Comparison of ENCODE assay signal across 8 mouse cellular contexts in genomic region chr12:102730798-102731619, GRCm38 (mm10). TPM values are rescaled to one million over a fixed set of nuclear protein-coding genes. Genes with fewer than 3 reads are reported as not detected.
DNase-seq lines count a peak whose midpoint lies in the region; ATAC-seq and TF ChIP-seq lines count a peak whose summit lies in the region.

No protein-coding gene starts in this region.

- peak overlapping the region; percentile 38; the same call in 1 of the 2 replicates for H3K27ac ChIP-seq in liver, embryonic 11.5 days (ENCODE audit: low read depth, low read length)
- peak overlapping the region; percentile 92 for H3K27ac ChIP-seq in embryonic facial prominence, embryonic 10.5 days (replicated peaks)
- H3K27ac ChIP-seq in kidney, adult 2 months (ENCODE audit: insufficient read depth, low read depth, low read length) = peak overlapping the region; percentile 44; the same call in 1 of the 2 replicates
- peak overlapping the region; percentile 71 for H3K27ac ChIP-seq in midbrain, embryonic 16.5 days (ENCODE audit: low read length)

- H3K9ac ChIP-seq in liver, embryonic 11.5 days (ENCODE audit: low read depth, low read length) = 0 out of 2 replicates have a peak overlapping the region, but pooled peaks have one; percentile 14
- H3K9ac ChIP-seq in midbrain, embryonic 16.5 days (ENCODE audit: low read depth, low read length) = no peak overlapping the region; the same call in 1 of the 2 replicates

- peak overlapping the region; percentile 58 for H3K4me2 ChIP-seq in liver, embryonic 11.5 days
- H3K4me2 ChIP-seq in midbrain, embryonic 16.5 days (ENCODE audit: low read length) = peak overlapping the region; percentile 31

- no peak for TF ChIP-seq POLR2A in kidney, adult 2 months (IDR thresholded peaks at IDR 0.05; ENCODE audit: low read depth, low read length)

- no peaks in the 10 kb centered on the region for H3K27me3 ChIP-seq in liver, embryonic 11.5 days (replicated peaks; ENCODE audit: control insufficient read depth, insufficient read depth, low read length)
- H3K27me3 ChIP-seq in embryonic facial prominence, embryonic 10.5 days (replicated peaks; ENCODE audit: low read depth, poor library complexity, severe bottlenecking) = no peaks in the 10 kb centered on the region
- no peaks in the 10 kb centered on the region for H3K27me3 ChIP-seq in kidney, adult 2 months (replicated peaks; ENCODE audit: control insufficient read depth, insufficient read depth, low read length)
- no peaks in the 10 kb centered on the region for H3K27me3 ChIP-seq in midbrain, embryonic 16.5 days (ENCODE audit: control insufficient read depth, insufficient read depth, low read depth, low read length)

- no peak for TF ChIP-seq CTCF in kidney, adult 2 months (conservative IDR thresholded peaks at IDR 0.05; ENCODE audit: insufficient read depth, insufficient read length, low read depth, low read length)

- no peak overlapping the region for H3K4me3 ChIP-seq in liver, embryonic 11.5 days (ENCODE audit: low read depth, low read length)
- H3K4me3 ChIP-seq in embryonic facial prominence, embryonic 10.5 days = peak overlapping the region; percentile 47
- 0 out of 2 replicates have a peak overlapping the region, but pooled peaks have one; percentile 11 for H3K4me3 ChIP-seq in kidney, adult 2 months (ENCODE audit: insufficient read depth, low read depth, low read length)
- H3K4me3 ChIP-seq in midbrain, embryonic 16.5 days (ENCODE audit: low read depth, low read length) = peak overlapping the region; percentile 2; the same call in 1 of the 2 replicates

- peaks cover 15% of the 10 kb centered on the region for H3K4me1 ChIP-seq in liver, embryonic 11.5 days (replicated peaks; ENCODE audit: control insufficient read depth, insufficient read depth, low read length)
- H3K4me1 ChIP-seq in embryonic facial prominence, embryonic 10.5 days = peaks cover 25% of the 10 kb centered on the region
- H3K4me1 ChIP-seq in kidney, adult 2 months (ENCODE audit: control insufficient read depth, insufficient read depth, low read length) = peaks cover 10% of the 10 kb centered on the region
- peaks cover 16% of the 10 kb centered on the region for H3K4me1 ChIP-seq in midbrain, embryonic 16.5 days (ENCODE audit: control insufficient read depth, insufficient read depth, low read length)

- DNase-seq in liver, embryonic 11.5 days (ENCODE audit: low spot score) = no peak
- no peak for DNase-seq in liver
- DNase-seq in embryonic facial prominence, embryonic 10.5 days (ENCODE audit: low spot score) = no peak
- DNase-seq in kidney, adult 2 months = peak; percentile 48
- no peak for DNase-seq in urinary bladder, postnatal 10 days (ENCODE audit: low spot score)
- no peak for DNase-seq in spleen, postnatal 14 days (ENCODE audit: low spot score in 2 of 2)
- no peak for DNase-seq in heart, adult 9 months (ENCODE audit: low spot score in 2 of 2)

- no peaks in the 10 kb centered on the region for H3K36me3 ChIP-seq in liver, embryonic 11.5 days (ENCODE audit: control insufficient read depth, insufficient read depth, low read length)
- no peaks in the 10 kb centered on the region for H3K36me3 ChIP-seq in embryonic facial prominence, embryonic 10.5 days (replicated peaks)
- no peaks in the 10 kb centered on the region for H3K36me3 ChIP-seq in kidney, adult 2 months (ENCODE audit: control insufficient read depth, insufficient read depth, low read length)
- no peaks in the 10 kb centered on the region for H3K36me3 ChIP-seq in midbrain, embryonic 16.5 days (ENCODE audit: control insufficient read depth, insufficient read depth, low read length)

- no peaks in the 10 kb centered on the region for H3K9me3 ChIP-seq in liver, embryonic 11.5 days (ENCODE audit: control insufficient read depth, low read length)
- H3K9me3 ChIP-seq in embryonic facial prominence, embryonic 10.5 days = no peaks in the 10 kb centered on the region
- H3K9me3 ChIP-seq in midbrain, embryonic 16.5 days (replicated peaks; ENCODE audit: control insufficient read depth, low read length, poor library complexity, severe bottlenecking) = no peaks in the 10 kb centered on the region

- peak; percentile 6; the same call in 1 of the 2 replicates for ATAC-seq in liver, embryonic 11.5 days (replicated peaks; ENCODE audit: low FRiP score)
- peak; percentile 55 for ATAC-seq in midbrain, embryonic 16.5 days

- 49% methylated on average over 16 of the region's 16 CpGs for WGBS in liver, embryonic 11.5 days
- 47% methylated on average over 16 of the region's 16 CpGs for WGBS in embryonic facial prominence, embryonic 10.5 days
- 24% methylated on average over 16 of the region's 16 CpGs for WGBS in kidney, adult 2 months
- 29% methylated on average over 16 of the region's 16 CpGs for WGBS in midbrain, embryonic 16.5 days

RNA-seq across cellular contexts. Expression of gene Moap1, which starts 12.5 kb away (rescaled TPM):
- 18.3 and 18.4 TPM in 2 replicates for polyA plus RNA-seq in liver, embryonic 11.5 days (2014; fragmentation: Nextera tagmentation; extraction: Ambion mirVana)
- polyA plus RNA-seq in embryonic facial prominence, embryonic 10.5 days (2016; fragmentation: Nextera tagmentation; extraction: Ambion mirVana) = 35.4 and 36.9 TPM in 2 replicates
- 0.49 and 0.74 TPM in 2 replicates for polyA plus RNA-seq in kidney, adult 2 months (2012; rRNA removed)
- polyA plus RNA-seq in midbrain, embryonic 16.5 days (2015; fragmentation: Nextera tagmentation; extraction: Ambion mirVana) = 76.2 and 78.4 TPM in 2 replicates

RNA-seq across cellular contexts. Expression of gene Tmem251, which starts 12.6 kb away (rescaled TPM):
- polyA plus RNA-seq in liver, embryonic 11.5 days (2014; fragmentation: Nextera tagmentation; extraction: Ambion mirVana) = 12.6 and 14.0 TPM in 2 replicates
- polyA plus RNA-seq in embryonic facial prominence, embryonic 10.5 days (2016; fragmentation: Nextera tagmentation; extraction: Ambion mirVana) = 9.7 and 11.2 TPM in 2 replicates
- 2.2 and 2.9 TPM in 2 replicates for polyA plus RNA-seq in kidney, adult 2 months (2012; rRNA removed)
- polyA plus RNA-seq in midbrain, embryonic 16.5 days (2015; fragmentation: Nextera tagmentation; extraction: Ambion mirVana) = 10.8 and 11.3 TPM in 2 replicates

RNA-seq across cellular contexts. Expression of gene Itpk1, which starts 26.3 kb away (rescaled TPM):
- polyA plus RNA-seq in liver, embryonic 11.5 days (2014; fragmentation: Nextera tagmentation; extraction: Ambion mirVana) = 5.8 and 7.3 TPM in 2 replicates
- polyA plus RNA-seq in embryonic facial prominence, embryonic 10.5 days (2016; fragmentation: Nextera tagmentation; extraction: Ambion mirVana) = 13.7 and 17.7 TPM in 2 replicates
- 27.6 and 29.0 TPM in 2 replicates for polyA plus RNA-seq in kidney, adult 2 months (2012; rRNA removed)
- polyA plus RNA-seq in midbrain, embryonic 16.5 days (2015; fragmentation: Nextera tagmentation; extraction: Ambion mirVana) = 35.8 and 39.3 TPM in 2 replicates

RNA-seq across cellular contexts. Expression of gene Gm28051, which starts 26.6 kb away (rescaled TPM):
- not detected in 2 replicates for polyA plus RNA-seq in liver, embryonic 11.5 days (2014; fragmentation: Nextera tagmentation; extraction: Ambion mirVana)
- polyA plus RNA-seq in embryonic facial prominence, embryonic 10.5 days (2016; fragmentation: Nextera tagmentation; extraction: Ambion mirVana) = not detected in 2 replicates
- not detected in 2 replicates for polyA plus RNA-seq in kidney, adult 2 months (2012; rRNA removed)
- polyA plus RNA-seq in midbrain, embryonic 16.5 days (2015; fragmentation: Nextera tagmentation; extraction: Ambion mirVana) = not detected in 2 replicates

RNA-seq across cellular contexts. Expression of gene Gon7, which starts 26.6 kb away (rescaled TPM):
- 31.0 and 36.8 TPM in 2 replicates for polyA plus RNA-seq in liver, embryonic 11.5 days (2014; fragmentation: Nextera tagmentation; extraction: Ambion mirVana)
- 49.3 and 53.7 TPM in 2 replicates for polyA plus RNA-seq in embryonic facial prominence, embryonic 10.5 days (2016; fragmentation: Nextera tagmentation; extraction: Ambion mirVana)
- 9.3 and 10.4 TPM in 2 replicates for polyA plus RNA-seq in kidney, adult 2 months (2012; rRNA removed)
- 48.6 and 53.2 TPM in 2 replicates for polyA plus RNA-seq in midbrain, embryonic 16.5 days (2015; fragmentation: Nextera tagmentation; extraction: Ambion mirVana)

Comparison
In these comparisons a context has a peak if more than half of its experiments do, and no peak if none do; other contexts are left out.
1. H3K27ac ChIP-seq: peak in every context shown above with its lines; median percentile 92 in embryonic facial prominence, embryonic 10.5 days; 71 in midbrain, embryonic 16.5 days; 44 in kidney, adult 2 months; 38 in liver, embryonic 11.5 days.
2. RNA of gene Moap1, which starts 12.5 kb away (polyA plus RNA-seq): 76.2 to 78.4 TPM in midbrain, embryonic 16.5 days, 35.4 to 36.9 TPM in embryonic facial prominence, embryonic 10.5 days and 18.3 to 18.4 TPM in liver, embryonic 11.5 days; 0.49 to 0.74 TPM in kidney, adult 2 months; every median in the first group is over 10 times any median in the second.